Mouse (Mus musculus): Measurements from ENCODE around the gene Degs1.
A peak's percentile ranks its signal among the peaks of the same experiment; 100 is the strongest.

The Degs1 gene

DNA sequence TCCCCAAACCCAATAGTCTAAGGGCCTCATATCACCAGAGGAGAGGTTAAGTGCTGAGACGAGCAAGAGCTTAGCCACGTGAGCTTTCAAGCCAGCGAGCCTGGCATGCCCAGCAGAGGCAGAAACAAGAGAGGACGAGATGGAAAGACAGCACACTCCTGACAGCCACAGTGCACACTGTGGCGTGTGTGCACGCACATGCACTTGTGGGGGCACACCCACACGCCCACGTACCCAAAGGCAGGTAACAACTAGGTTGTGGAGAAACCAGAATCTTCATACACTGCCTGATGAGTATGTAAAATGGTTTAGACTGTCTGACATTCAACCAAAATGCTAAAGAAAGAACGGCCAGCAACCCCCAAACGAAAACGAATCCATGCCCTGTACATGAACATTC, 2.0 kb downstream of the Degs1 start:
- peak; percentile 38 for DNase-seq (ENCODE audit: low read depth, low spot score)

DNA sequence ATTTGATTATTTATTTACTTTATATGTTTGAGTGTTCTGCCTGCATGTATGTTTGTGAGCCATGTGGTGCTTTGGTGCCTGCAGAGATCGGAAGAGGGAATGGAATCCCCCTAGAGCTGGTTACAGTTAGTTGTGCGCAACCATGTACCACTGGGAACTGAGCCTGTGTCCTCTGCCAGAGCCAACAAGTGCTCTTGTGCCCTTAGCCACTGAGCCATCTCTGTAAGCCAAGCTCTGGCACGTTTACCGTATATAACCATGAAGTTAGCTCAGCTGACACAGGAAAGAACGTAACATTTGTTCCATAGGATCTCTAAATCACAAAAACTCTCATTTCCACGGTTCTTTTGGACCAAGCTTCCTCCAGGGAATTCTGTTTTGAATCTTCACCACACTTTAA, 2.6 kb downstream of the Degs1 start:
- DNase-seq (ENCODE audit: low read depth, low spot score), result no peak

DNA sequence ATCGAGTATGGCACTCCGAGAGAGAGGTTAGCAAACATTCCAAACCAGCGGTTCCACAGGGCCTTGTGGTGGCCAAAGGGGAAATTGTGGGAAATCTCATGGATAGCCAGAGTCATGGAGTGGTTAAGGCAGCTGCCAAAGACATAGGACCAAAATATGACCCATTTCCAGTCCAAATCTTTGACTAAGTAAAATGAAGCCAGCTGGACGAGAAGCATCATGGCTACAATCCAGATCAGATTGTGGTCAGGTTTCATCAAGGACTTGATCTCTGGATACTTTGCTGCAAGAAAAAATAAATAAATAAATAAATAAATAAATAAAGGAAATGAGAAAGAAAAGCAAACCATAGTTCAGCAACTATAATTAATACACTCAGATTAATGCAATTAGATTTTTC, 3.2 kb downstream of the Degs1 start:
- no peak for DNase-seq (ENCODE audit: low read depth, low spot score)

DNA sequence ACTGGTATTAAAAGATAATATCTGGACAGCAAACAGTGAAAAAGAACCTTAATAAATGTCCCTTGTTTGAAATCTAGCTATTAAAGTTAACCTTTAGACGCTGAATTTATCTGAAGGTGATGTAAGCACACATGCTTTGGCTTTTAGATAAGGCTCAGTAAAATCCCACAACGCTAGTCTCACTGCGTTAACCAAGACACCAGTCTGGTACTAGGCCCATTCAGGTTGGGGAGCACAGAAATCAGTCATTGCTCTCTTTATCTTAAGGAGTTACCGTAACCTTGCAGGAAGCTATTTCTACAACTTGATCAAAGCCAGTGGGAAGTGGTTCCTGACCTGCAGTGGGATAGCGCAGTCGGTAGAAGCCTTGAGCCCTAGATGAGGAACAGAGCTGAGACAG, 7.5 kb downstream of the Degs1 start:
- DNase-seq (ENCODE audit: low read depth, low spot score), result no peak

DNA sequence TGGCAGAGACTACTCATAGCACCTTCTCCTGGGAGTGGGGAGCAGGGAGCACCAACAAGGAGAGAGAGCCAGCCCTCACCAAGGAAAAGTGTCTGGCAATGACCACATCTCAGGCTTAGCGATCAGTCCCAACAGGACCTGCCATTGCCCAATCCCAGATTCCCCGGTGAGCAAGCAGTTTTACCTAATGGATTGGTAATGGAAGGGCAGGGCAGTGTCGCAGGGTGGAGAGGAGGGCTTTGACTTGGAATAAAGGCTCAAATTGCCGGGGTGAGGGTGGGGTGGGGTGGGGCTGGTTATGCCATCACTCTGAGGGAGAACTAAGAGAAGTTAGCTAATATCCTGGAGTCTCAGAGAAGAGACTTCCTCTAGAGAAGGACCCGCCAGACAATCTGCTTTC, 11.0 kb downstream of the Degs1 start:
- DNase-seq (ENCODE audit: low read depth, low spot score), result no peak

GRCm38 (mm10) chr1:182271130-182271529, 11.5 kb downstream of the Degs1 start:
- no peak for DNase-seq (ENCODE audit: low read depth, low spot score)

DNA sequence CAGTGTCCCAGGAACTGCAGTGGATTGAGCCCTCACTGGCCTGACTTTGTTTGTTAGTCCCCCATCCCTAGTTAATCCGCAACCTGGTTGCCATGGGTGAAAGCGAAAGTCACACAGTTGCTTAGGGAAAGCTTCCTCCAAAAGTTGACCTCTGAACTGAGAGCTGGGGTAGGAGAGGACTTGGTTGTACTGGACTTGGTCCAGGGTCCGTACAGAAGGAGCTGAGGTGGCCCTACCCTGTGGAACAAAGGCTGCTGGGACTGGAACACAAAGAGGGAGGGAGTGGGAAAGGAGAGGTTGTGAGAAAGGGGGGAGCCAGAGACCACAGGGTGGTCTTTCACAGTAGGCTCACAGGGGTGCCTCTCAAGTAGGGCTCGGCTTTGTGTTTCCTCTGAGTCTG, 14.3 kb downstream of the Degs1 start:
- no peak for DNase-seq (ENCODE audit: low read depth, low spot score)

- DNase-seq (ENCODE audit: low read depth, low spot score), result no peak
Measured at GRCm38 (mm10) chr1:182266028-182266525, 16.5 kb downstream of the Degs1 start.

DNA sequence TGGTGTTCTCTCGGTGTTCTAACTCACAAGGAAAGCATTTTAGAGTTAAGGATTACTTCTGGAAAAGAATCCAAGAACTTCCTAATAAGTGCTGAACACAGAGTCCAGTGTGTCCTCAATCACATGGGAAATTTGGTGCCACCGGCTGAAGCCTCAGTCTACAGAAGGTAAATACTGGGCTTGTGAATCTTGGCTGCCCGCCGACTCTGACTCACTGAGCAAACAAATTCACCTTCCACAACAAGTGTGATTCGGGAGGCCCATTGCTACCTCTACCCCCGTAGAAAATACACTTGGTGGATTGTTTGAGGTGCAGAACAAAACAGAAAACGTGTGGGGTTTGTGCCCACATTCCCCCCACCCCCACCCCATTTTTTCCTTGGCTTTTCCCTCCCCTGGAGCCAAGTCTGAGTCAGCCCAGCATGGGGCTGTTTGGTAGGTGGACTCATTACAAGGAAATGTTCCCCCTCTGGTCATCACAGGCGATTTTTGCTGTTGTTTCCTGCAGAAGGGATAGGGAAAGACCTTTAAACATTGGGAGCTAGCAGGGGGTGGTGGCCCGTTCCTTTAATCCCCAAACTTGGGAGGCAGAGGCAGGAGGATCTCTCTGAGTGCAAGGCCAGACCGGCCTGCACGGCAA, 26.4 kb downstream of the Degs1 start:
- DNase-seq (ENCODE audit: low read depth, low spot score), result no peak

DNA sequence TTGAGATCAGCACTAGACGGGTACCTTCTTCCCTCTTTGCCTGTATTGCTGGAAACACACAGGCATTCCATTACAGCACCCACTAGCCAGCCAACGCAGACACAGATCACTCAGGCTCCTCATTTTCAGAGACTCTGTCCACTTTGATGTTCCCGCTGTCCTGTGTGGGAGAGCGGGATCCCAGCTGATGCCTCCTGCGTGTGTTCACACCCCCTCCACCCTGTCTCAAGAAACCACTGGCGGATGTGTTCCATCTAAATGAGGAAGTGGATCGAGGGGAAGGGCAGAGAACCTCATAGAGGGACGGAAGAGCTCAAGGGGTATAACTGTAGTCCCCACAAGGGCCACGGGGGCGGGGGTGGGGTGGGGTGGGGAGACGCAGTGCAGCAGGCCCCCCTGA, 27.6 kb downstream of the Degs1 start:
- no peak for DNase-seq (ENCODE audit: low read depth, low spot score)

DNA sequence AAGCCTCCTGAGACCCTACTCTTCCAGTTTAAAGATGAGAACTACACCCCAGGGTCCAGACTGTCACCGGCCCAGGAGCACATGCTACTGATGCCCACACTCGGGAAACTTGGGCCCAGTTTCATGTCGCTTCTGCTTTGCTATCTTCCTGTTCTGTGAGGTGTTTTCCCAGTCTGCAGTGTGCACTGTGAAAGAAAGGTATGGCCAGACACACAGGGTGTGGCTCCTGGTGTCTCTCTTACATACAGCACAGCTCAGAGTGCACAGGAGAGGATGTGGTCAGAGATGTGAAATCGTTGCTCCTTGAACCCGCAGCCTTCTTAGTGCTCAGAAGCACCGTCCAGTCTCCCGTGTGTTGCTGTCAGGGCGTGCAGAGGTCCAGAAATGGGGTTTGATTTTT, 28.0 kb downstream of the Degs1 start:
- no peak for DNase-seq (ENCODE audit: low read depth, low spot score)

DNA sequence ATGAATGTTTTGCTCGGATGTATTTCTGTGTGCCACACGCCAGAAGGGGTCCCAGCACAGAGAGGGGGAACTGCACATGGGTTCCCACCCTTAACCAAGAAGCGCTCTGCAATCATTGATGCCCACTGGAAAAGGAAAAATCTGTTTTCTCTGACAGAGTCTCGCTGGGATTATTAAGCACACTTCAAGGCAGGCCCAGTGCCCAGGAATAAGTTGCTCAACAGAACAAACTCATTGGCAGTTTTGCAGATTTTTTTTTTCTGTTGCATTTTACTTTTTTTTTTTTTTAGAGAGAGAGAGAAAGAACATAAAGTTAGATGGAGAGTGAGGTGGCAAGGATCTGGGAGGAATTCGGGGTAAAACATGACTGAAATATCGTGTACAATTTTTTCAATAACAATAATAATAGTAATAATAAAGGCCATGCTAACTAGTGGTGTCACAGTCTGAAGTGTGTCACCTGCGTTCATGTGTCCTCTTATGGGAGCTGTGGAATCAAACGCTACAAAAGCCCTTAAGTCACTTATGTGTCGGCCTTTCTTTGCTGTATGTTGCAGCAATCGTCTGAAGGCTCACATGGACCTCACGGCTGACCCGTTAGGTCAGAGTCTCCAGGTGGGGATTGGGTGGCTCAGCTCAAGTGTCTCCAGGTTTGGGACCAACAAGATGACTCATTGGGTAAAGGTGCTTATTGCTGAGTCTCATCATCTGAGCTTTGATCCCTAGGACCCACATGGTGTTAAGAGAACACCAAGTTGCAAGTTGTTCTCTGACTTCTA, 28.7 kb downstream of the Degs1 start:
- no peak for DNase-seq (ENCODE audit: low read depth, low spot score)

- DNase-seq (ENCODE audit: low read depth, low spot score), result no peak
Measured at GRCm38 (mm10) chr1:182252534-182253171, 30.0 kb downstream of the Degs1 start.

DNA sequence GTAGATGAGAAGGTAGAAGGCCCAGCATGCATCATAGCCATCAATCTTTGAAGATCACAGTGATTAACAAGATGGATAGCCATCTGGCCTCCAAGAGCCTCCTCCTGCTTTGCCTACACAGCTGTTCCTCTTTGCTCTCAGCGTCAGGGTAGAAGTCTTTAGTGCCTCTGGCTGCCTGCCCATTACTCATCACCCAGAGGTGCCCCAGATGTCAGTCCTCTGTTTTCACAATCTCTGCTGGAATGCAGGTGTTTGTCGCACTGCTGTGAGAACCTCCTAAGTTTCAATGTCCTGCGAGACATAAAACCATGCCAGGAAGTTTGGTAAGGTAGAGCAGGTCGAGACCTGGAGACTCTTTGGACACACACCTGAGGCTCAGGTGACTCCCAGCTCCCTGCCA, 31.9 kb downstream of the Degs1 start:
- no peak for DNase-seq (ENCODE audit: low read depth, low spot score)

- peak; percentile 19 for DNase-seq (ENCODE audit: low read depth, low spot score)
Measured at GRCm38 (mm10) chr1:182249298-182249697, 33.3 kb downstream of the Degs1 start.

GRCm38 (mm10) chr1:182245003-182245402, 37.6 kb downstream of the Degs1 start:
- DNase-seq (ENCODE audit: low read depth, low spot score), result no peak

DNA sequence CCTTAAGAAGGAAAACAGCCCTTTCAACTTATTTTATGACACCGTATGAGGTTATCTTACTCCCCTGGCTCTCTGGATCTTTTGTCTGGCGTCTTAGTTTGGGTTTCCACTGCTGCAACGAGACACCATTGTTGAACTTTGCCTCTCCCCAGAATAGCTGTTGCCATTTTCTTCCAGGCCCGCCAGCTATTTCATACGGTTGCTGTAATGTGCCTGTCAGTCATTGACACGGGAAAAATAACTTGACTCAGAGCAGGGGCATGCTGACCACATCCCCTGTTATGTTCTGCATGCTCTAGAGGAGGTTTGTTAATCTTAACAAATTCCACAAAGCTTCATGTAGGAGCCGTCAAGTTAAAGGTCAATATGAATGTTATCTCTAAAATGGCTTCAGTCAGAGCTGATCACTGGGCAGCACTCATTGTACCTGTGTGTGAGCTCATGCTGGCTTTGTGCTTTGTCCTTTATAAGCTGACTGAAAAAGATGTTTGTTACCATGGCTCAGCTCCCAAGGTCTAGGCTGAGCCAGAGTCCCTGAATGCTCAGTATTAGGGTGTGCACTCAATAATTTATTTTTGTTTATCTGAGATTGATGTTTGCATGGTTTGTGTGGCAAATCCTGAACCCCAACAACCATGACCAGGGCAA, 44.4 kb downstream of the Degs1 start:
- DNase-seq (ENCODE audit: low read depth, low spot score), result no peak

DNA sequence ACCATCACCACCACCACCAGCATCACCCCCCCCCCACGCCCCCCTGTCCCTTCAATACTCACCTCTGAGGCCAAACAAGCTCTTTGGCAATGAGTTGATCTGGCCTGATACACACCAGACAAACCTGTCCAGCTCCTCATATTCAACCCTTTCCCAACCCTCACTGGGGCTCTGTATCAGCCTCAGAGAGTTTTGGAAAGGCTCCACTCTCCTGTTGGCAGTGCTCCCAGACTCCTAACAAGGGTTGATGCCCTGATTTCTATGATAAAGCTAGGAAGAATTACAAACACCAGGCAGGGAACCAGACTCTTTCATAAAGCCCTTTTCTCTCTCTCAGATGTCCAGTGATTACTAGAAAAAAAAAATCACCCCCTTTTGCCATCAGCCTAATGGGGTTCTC, 45.2 kb downstream of the Degs1 start:
- DNase-seq (ENCODE audit: low read depth, low spot score), result peak; percentile 57

DNA sequence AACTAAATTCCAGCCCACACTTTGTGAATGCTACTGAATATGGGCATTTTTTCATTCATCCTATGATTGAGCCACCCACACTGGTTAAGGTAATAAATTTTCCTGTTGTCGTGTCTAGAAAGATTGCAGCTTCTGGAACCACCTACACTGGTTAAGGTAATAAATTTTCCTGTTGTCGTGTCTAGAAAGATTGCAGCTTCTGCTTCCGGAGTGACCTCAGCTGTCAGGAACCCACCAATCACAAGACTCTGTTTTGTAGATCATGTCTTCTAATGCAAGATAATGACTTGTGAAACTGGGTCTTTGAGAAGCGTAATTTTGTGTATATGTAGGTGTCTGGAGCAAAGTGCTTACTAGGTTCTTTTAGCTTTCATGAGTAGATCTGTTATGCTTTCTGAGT, 47.4 kb downstream of the Degs1 start:
- DNase-seq (ENCODE audit: low read depth, low spot score), result peak; percentile 11

- DNase-seq (ENCODE audit: low read depth, low spot score), result no peak
Measured at GRCm38 (mm10) chr1:182229381-182229780, 53.2 kb downstream of the Degs1 start.

DNA sequence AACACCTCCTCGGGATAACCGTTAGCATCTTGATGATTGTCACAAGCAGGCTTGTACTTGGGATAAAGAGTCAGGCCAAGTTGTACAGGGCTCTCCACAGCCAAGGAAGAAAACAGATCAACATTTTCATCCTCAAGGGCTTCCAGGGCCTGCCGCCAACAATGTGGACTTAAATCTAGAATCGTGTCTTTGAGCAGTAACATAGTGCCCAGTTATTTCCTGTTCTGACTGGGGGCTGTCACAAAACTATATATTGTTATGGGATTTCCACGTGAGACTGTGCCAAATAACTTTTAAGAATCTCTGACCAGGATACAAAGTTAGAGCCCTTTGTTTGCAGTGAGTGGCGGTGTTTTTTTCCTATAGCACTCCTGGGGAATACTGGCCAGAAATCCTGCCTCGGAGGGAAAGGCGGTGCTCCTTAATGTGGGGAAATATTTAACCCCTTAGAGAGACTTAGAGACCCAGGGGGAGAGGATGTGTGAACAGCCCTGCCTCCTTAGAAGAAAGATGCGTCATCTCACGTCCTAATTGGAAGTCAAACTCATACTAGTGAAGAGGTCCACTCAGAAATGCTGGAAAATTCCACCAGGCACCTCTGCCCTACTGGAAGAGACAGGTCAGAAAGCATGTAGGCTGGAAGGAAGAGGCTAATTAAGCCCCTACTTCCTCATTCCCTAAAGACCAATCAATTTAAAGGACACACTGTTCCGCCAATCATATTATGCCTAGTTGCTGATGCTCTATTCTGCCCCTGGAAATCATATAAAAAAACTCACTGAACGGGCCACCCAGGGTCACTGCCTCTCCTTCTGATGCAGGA, 55.3 kb downstream of the Degs1 start:
- no peak for DNase-seq (ENCODE audit: low read depth, low spot score)
